14 mouse cellular contexts compared by ENCODE assay signal in the genomic region with DNA sequence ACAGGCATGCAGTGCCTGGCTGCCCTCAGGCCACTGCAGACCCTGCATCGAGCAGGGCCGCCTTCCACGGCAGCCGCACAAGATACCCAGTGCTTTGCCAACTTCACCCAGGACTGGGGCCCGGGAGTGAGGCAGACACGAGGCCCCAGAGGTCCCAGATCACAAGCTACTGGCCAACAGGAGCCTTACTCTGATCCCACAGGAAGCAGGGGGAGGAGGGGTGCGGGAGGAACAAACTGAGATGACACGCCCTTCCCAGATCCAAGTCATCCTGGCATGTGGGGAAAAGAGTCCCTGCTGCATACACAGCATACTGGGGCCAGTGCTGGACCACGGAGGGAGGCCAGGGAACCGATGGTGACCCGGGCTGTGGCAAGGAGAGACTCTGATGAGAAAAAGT.
DNase-seq lines count a peak whose midpoint lies in the region; ATAC-seq lines count a peak whose summit lies in the region.
"Had no signal": no experiment of that assay in that cellular context is flagged by ENCODE, and none has a peak within 500 bp of the region (broad histone marks: within the 10 kb centered on the region; RNA-seq: fewer than 3 reads in every experiment).

No protein-coding gene starts in this region.

- no peak for DNase-seq in embryonic facial prominence, embryonic 10.5 days (ENCODE audit: low spot score)
- peak; percentile 65 to 68 for DNase-seq in kidney, postnatal 36 days
- DNase-seq in lung, postnatal 36 days, result peak; percentile 85
- no peak for DNase-seq in ovary, postnatal 10 days (ENCODE audit: low spot score)
- no peak for DNase-seq in right cerebral cortex, postnatal 10 days (ENCODE audit: low spot score in 2 of 2)
- DNase-seq: cerebellum, adult 9-10 months; layer of hippocampus, adult 9-11 months; liver had no signal

- H3K9me3 ChIP-seq in embryonic facial prominence, embryonic 13.5 days, result no peaks in the 10 kb centered on the region
- no peaks in the 10 kb centered on the region for H3K9me3 ChIP-seq in embryonic facial prominence, embryonic 10.5 days
- no peaks in the 10 kb centered on the region for H3K9me3 ChIP-seq in kidney, embryonic 16.5 days (ENCODE audit: low read length)
- H3K9me3 ChIP-seq in heart, embryonic 13.5 days, result no peaks in the 10 kb centered on the region
- H3K9me3 ChIP-seq: embryonic facial prominence, embryonic 12.5 days; neural tube, embryonic 12.5 days had no signal

- H3K9ac ChIP-seq in embryonic facial prominence, embryonic 13.5 days, result no peak overlapping the region
- no peak overlapping the region; the same call in 1 of the 2 replicates for H3K9ac ChIP-seq in kidney, embryonic 16.5 days (replicated peaks; ENCODE audit: low read length)
- peak overlapping the region; percentile 14; the same call in 1 of the 2 replicates for H3K9ac ChIP-seq in heart, embryonic 13.5 days
- H3K9ac ChIP-seq: embryonic facial prominence, embryonic 12.5 days; hindbrain, embryonic 14.5 days; neural tube, embryonic 12.5 days had no signal

- no peak overlapping the region for H3K4me3 ChIP-seq in embryonic facial prominence, embryonic 13.5 days
- no peak overlapping the region for H3K4me3 ChIP-seq in embryonic facial prominence, embryonic 10.5 days
- no peak overlapping the region for H3K4me3 ChIP-seq in kidney, embryonic 16.5 days (ENCODE audit: low read length)
- no peak overlapping the region for H3K4me3 ChIP-seq in heart, embryonic 13.5 days
- H3K4me3 ChIP-seq: embryonic facial prominence, embryonic 12.5 days; neural tube, embryonic 12.5 days had no signal

- no peak for ATAC-seq in embryonic facial prominence, embryonic 13.5 days (ENCODE audit: insufficient number of reproducible peaks, insufficient read depth, low FRiP score, low TSS enrichment, low read depth)
- no peak for ATAC-seq in kidney, embryonic 16.5 days (ENCODE audit: low FRiP score, low TSS enrichment)
- no peak for ATAC-seq in heart, embryonic 13.5 days (ENCODE audit: extremely low read depth, insufficient number of reproducible peaks, low FRiP score, low TSS enrichment)

- no peak overlapping the region for H3K4me2 ChIP-seq in embryonic facial prominence, embryonic 13.5 days
- no peak overlapping the region for H3K4me2 ChIP-seq in kidney, embryonic 16.5 days (replicated peaks; ENCODE audit: low read depth, low read length)
- H3K4me2 ChIP-seq in heart, embryonic 13.5 days, result no peak overlapping the region
- H3K4me2 ChIP-seq: embryonic facial prominence, embryonic 12.5 days; hindbrain, embryonic 14.5 days; neural tube, embryonic 12.5 days had no signal

- H3K27me3 ChIP-seq in embryonic facial prominence, embryonic 13.5 days, result no peaks in the 10 kb centered on the region
- H3K27me3 ChIP-seq in embryonic facial prominence, embryonic 10.5 days (replicated peaks; ENCODE audit: low read depth, poor library complexity, severe bottlenecking), result peaks cover 22% of the 10 kb centered on the region
- no peaks in the 10 kb centered on the region for H3K27me3 ChIP-seq in kidney, embryonic 16.5 days (ENCODE audit: insufficient read depth, low read length)
- H3K27me3 ChIP-seq in heart, embryonic 13.5 days (replicated peaks), result no peaks in the 10 kb centered on the region
- H3K27me3 ChIP-seq: embryonic facial prominence, embryonic 12.5 days; neural tube, embryonic 12.5 days had no signal

- peaks cover 48% of the 10 kb centered on the region for H3K4me1 ChIP-seq in embryonic facial prominence, embryonic 13.5 days
- H3K4me1 ChIP-seq in embryonic facial prominence, embryonic 10.5 days, result peaks cover 40% of the 10 kb centered on the region
- peaks cover 27% of the 10 kb centered on the region for H3K4me1 ChIP-seq in kidney, embryonic 16.5 days (ENCODE audit: insufficient read depth, low read length)
- H3K4me1 ChIP-seq in heart, embryonic 13.5 days, result peaks cover 50% of the 10 kb centered on the region

- peaks cover 70% of the 10 kb centered on the region for H3K36me3 ChIP-seq in embryonic facial prominence, embryonic 13.5 days
- peaks cover 75% of the 10 kb centered on the region for H3K36me3 ChIP-seq in embryonic facial prominence, embryonic 10.5 days (replicated peaks)
- peaks cover 52% of the 10 kb centered on the region for H3K36me3 ChIP-seq in kidney, embryonic 16.5 days (ENCODE audit: insufficient read depth, low read length)
- peaks cover 75% of the 10 kb centered on the region for H3K36me3 ChIP-seq in heart, embryonic 13.5 days

- WGBS in embryonic facial prominence, embryonic 13.5 days, result 52% methylated on average over 11 of the region's 11 CpGs
- 64% methylated on average over 11 of the region's 11 CpGs for WGBS in embryonic facial prominence, embryonic 10.5 days
- 60% methylated on average over 11 of the region's 11 CpGs for WGBS in kidney, embryonic 16.5 days
- 60% methylated on average over 11 of the region's 11 CpGs for WGBS in heart, embryonic 13.5 days

- H3K27ac ChIP-seq in embryonic facial prominence, embryonic 13.5 days, result peak overlapping the region; percentile 45; the same call in 1 of the 2 replicates
- no peak overlapping the region; the same call in 1 of the 2 replicates for H3K27ac ChIP-seq in embryonic facial prominence, embryonic 10.5 days (replicated peaks)
- no peak overlapping the region for H3K27ac ChIP-seq in kidney, embryonic 16.5 days (ENCODE audit: low read length)
- no peak overlapping the region for H3K27ac ChIP-seq in heart, embryonic 13.5 days (replicated peaks)
- H3K27ac ChIP-seq: embryonic facial prominence, embryonic 12.5 days; hindbrain, embryonic 14.5 days; neural tube, embryonic 12.5 days had no signal

Comparison
In these comparisons a context has a peak if more than half of its experiments do, and no peak if none do; other contexts are left out.
1. DNase-seq: peak in kidney, postnatal 36 days (2 of 2) and lung, postnatal 36 days (single experiment); none in embryonic facial prominence, embryonic 10.5 days (single experiment), ovary, postnatal 10 days (single experiment) and right cerebral cortex, postnatal 10 days (0 of 2).